Mouse (Mus musculus) C2C12 (cell line): ENCODE results near the gene Map4k3. TPM values are rescaled to one million over a fixed set of nuclear protein-coding genes. Genes with fewer than 3 reads are reported as not detected.

Experiments used
- H3K27me3 ChIP-seq: one replicate; pipeline ENCODE4 v1.6.1; 2011; ENCODE audit not compliant: control insufficient read depth, insufficient read depth, insufficient read length
- H3K36me3 ChIP-seq: one replicate; pipeline ENCODE4 v1.6.1; 2011; ENCODE audit not compliant: control insufficient read depth, insufficient read depth
- H3K4me3 ChIP-seq: one replicate; pipeline ENCODE4 v1.5.1; 2011; ENCODE audit warnings: mild to moderate bottlenecking, control low read depth; ENCODE audit not compliant: poor library complexity, insufficient read depth, severe bottlenecking
- H3K79me2 ChIP-seq: one replicate; pipeline ENCODE4 v1.6.1; 2011; ENCODE audit not compliant: control insufficient read depth, insufficient read depth
- H3K79me3 ChIP-seq: one replicate; pipeline ENCODE4 v1.6.1; 2011; ENCODE audit warnings: low read depth, control low read depth
- H3ac ChIP-seq: one replicate; pipeline ENCODE3; 2011; ENCODE audit warnings: low read depth; ENCODE audit not compliant: control insufficient read depth, insufficient read length
- CEBPB ChIP-seq: IDR thresholded peaks from one replicate; pipeline ENCODE4 v1.6.1; 2011; ENCODE audit warnings: low read depth, mild to moderate bottlenecking, control low read depth, moderate library complexity
- CTCF ChIP-seq: IDR thresholded peaks from one replicate; pipeline ENCODE4 v1.5.1; 2011; ENCODE audit not compliant: control insufficient read depth, insufficient read depth, insufficient read length
- FOSL1 ChIP-seq: IDR thresholded peaks from one replicate; pipeline ENCODE4 v1.8.0; 2011; ENCODE audit warnings: mild to moderate bottlenecking, low read length; ENCODE audit not compliant: poor library complexity, insufficient read depth, severe bottlenecking
- MAX ChIP-seq: IDR thresholded peaks from one replicate; pipeline ENCODE4 v1.6.1; 2011; ENCODE audit warnings: mild to moderate bottlenecking, control low read depth
- MYOD1 ChIP-seq: IDR thresholded peaks from one replicate; pipeline ENCODE4 v1.6.1; 2011; ENCODE audit warnings: low read depth; ENCODE audit not compliant: control insufficient read depth, insufficient read length
- MYOG ChIP-seq: IDR thresholded peaks from one replicate; pipeline ENCODE4 v1.6.1; 2011; ENCODE audit not compliant: control insufficient read depth, insufficient read length; ENCODE audit errors: extremely low read depth
- USF1 ChIP-seq: IDR thresholded peaks from one replicate; pipeline ENCODE4 v1.6.1; 2011; ENCODE audit warnings: low read depth, mild to moderate bottlenecking, control low read depth, moderate library complexity
- polyA plus RNA-seq: library from polyadenylated mRNA; unstranded; fragments of >200 nt; fragmentation: generic; extraction: Trizol; gene quantifications from one replicate; pipeline ENCODE4 v1.2.1, GENCODE M21; 2012; ENCODE audit warnings: missing spikeins

Map4k3 gene
- polyA plus RNA-seq, 1 experiment: 3.0 TPM

- peaks cover 3% of the 10 kb centered on the region for H3K36me3 ChIP-seq
- H3ac ChIP-seq: no peak within 1 kb of the TSS
- H3K79me2 ChIP-seq: no peaks in the 10 kb centered on the region
- H3K4me3 ChIP-seq: no peak within 1 kb of the TSS
- no peaks in the 10 kb centered on the region for H3K27me3 ChIP-seq
- H3K79me3 ChIP-seq: no peaks in the 10 kb centered on the region
- TF ChIP-seq CTCF (no peak), FOSL1 (no peak), MAX (no peak), MYOG (no peak), MYOD1 (no peak), CEBPB (no peak), USF1 (no peak)
Measured at GRCm38 (mm10) chr17:80577639-80578038, 150.6 kb downstream of the Map4k3 start, which contains the start of gene Cdkl4. TSS of gene Cdkl4 (minus strand) at chr17:80577813.

- no peaks in the 10 kb centered on the region for H3K79me3 ChIP-seq
- TF ChIP-seq CTCF: no peak
- no peak for TF ChIP-seq MYOG
- no peak for TF ChIP-seq MAX
- no peak for TF ChIP-seq USF1
- no peak for TF ChIP-seq FOSL1
- no peak for TF ChIP-seq CEBPB
- TF ChIP-seq MYOD1: no peak
- H3K27me3 ChIP-seq: no peaks in the 10 kb centered on the region
- no peak overlapping the region for H3K4me3 ChIP-seq
- no peak overlapping the region for H3ac ChIP-seq
- peaks cover 3% of the 10 kb centered on the region for H3K36me3 ChIP-seq
- no peaks in the 10 kb centered on the region for H3K79me2 ChIP-seq
Measured at GRCm38 (mm10) chr17:80577214-80577613, 151.1 kb downstream of the Map4k3 start.

GRCm38 (mm10) chr17:80575008-80575407, 153.3 kb downstream of the Map4k3 start:
- Histone ChIP-seq H3K4me3 (no peak overlapping the region), H3K79me3 (no peaks in the 10 kb centered on the region), H3K79me2 (no peaks in the 10 kb centered on the region), H3ac (no peak overlapping the region), H3K27me3 (no peaks in the 10 kb centered on the region), H3K36me3 (no peaks in the 10 kb centered on the region)
- TF ChIP-seq CEBPB (no peak), CTCF (no peak), MYOD1 (no peak), USF1 (no peak), MAX (no peak), MYOG (no peak), FOSL1 (no peak)

GRCm38 (mm10) chr17:80574471-80574965, 153.8 kb downstream of the Map4k3 start:
- Histone ChIP-seq H3K4me3 (no peak overlapping the region), H3K79me2 (no peaks in the 10 kb centered on the region), H3K36me3 (no peaks in the 10 kb centered on the region), H3ac (no peak overlapping the region), H3K79me3 (no peaks in the 10 kb centered on the region), H3K27me3 (no peaks in the 10 kb centered on the region)
- TF ChIP-seq CTCF (no peak), MYOD1 (no peak), MAX (no peak), FOSL1 (no peak), CEBPB (no peak)

- no peaks in the 10 kb centered on the region for H3K27me3 ChIP-seq
- H3ac ChIP-seq: no peak overlapping the region
- H3K36me3 ChIP-seq: no peaks in the 10 kb centered on the region
- TF ChIP-seq MYOG (no peak), MYOD1 (no peak), USF1 (no peak), FOSL1 (no peak), CEBPB (no peak), MAX (no peak), CTCF (no peak)
- H3K4me3 ChIP-seq: no peak overlapping the region
- no peaks in the 10 kb centered on the region for H3K79me2 ChIP-seq
- H3K79me3 ChIP-seq: no peaks in the 10 kb centered on the region
Measured at GRCm38 (mm10) chr17:80572187-80572935, 155.9 kb downstream of the Map4k3 start.
